Mouse (Mus musculus): ENCODE measurements around the gene Ubl7.

Ubl7 gene

DNA sequence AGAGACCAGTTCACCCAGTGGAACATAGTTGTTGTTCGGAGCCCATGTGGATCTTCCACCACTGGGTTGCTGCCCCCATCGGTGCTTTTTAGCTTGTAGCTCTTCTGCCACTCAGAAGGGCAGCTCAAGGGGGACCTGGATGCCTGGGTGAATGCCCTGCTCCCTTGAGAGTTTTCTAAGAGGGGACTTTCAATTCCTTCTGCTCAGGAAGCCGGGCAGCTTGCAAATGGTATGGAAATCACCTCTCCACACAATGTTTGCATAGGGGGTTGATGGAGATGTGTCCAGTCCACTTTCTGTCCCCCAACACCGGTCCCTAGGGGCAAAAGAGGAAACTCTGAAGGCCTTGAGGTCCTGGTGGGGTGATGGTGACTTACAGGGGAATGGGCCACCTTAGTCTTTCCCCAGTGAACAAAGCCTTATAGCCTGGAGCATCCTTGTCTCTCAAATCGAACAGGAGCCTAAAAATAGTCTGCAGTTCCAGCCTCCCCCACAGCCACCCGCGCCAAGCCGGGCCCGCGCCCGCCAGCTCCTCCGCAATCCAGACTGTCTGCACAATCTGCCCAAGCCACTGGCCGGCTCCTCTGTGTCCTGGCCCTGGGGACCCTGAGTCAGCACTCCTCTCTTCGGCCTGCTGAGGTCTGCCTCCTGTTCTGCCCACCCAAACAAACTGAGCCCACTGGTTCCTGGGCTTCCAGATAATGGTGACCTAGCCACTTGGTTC is 56.6 kb downstream of the Ubl7 start:
- no peak for DNase-seq (ENCODE audit: low read depth, low spot score)

DNA sequence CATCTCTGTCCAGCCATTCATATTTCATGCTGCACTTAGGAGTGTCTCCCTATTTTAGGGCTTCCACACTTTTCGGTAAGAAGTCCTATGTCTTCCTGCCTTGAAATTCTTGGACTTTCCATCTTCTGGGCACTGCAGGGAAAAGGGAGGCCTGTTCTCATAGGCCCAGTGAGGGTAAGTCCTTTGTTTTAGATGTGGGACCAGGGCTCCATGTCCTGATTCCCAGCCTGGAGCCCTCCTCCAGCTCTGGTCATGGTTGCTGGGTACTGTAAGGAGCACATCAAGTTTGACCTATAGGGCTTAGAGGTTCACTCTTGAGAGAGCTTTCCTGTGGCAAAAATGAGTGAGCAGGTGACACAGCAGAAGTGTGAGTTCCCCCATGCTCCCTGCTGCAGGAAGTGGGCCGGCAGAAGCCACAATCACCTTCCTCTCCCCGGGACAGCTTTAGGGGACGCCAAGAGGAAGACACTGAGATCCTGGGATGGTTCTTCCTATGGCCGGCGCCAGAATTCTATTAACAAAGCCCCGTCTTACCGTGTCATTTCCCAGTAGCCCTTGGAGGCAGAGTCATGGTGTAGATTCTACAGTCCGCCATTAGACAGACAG is 57.5 kb downstream of the Ubl7 start:
- no peak for DNase-seq (ENCODE audit: low read depth, low spot score)

DNA sequence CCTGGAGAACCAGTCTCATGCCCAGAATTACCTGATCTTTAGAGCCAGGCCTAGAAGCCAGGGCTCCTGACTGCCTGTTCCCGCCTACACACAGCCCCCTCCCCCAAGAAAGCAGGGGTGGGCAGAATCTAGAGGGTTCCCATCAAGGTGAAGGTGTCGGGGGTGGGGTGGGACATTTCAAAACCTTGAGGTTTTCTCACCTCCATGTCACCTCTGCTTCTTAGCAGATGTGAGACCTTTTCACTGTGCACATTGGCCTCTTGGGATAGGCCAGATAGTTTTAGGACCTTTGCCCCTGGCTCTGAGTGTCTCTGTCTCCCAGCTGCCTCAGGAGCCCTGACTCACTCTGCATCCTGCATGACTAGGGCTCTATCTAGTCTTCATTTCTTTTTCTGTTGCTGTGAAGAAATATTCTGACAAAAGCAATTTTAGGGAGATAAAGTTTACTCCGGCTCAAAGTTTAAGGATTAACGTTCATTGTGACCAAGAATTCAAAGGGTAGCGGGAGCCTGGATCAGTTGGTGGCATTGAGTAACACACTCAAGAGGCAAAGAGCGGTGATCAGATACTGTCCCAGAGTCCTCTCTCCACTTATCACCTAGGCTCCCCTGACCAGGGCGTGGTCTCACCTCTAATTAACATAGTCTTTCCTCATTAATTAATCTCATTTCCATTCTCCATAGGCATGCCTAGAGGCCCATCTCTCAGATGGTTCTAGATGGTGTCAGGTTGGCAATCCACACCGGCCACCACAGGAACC is 58.2 kb downstream of the Ubl7 start:
- no peak for DNase-seq (ENCODE audit: low read depth, low spot score)

DNA sequence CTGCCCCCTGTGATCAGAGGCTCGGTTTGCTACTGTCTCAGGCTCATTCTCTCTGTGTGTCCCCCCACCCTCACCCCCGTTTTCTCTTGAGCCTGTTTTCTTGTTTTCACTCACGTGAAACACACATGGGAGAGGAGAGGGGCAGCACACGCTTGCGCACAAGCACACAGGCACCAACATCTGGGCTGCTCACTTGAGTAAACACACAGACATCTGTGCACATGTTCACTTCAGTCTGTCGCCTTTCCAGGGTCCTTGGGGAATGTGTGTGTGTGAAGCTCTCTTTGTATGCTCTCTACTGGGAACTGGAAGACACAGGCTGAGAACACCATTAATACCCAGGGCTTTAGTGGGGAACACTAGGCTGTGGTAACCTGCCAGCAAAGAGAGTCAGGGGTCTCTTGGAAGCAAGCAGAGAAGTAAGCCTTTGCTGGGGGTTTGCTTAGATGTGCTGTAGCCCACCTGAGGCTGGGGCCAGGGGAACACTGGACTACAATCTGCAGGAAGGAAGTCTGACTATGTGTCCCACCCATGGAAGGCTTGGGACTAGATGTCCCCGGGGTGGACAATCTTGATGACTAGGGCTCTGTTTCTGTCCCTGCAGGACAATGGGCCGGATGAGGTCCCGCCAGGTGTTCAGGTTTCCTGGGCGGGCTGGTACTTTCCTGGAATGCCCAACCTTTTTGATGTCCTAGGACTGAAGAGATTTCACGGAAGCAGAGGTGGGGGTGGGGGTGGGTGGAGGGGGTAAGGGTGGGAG is 59.1 kb downstream of the Ubl7 start:
- peak; percentile 28 for DNase-seq (ENCODE audit: low read depth, low spot score)

DNA sequence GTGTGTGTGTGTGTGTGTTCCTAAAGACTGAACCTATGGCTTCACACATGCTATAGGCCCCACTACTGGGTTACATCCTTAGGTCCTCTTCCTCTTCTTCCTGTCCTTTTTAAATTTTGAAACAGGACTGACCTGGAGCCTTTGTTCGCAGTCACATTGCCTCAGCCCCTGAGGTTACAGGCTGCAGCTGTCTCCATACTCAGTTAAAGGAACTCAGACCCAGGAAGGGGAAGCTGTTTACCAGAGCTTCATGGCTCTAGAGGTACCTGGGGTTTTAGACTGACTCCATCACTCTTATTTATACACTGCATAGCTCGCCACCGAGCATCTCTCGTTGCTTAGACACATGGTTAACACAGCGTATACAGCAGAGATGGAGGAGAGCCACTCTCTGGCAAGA is 60.6 kb downstream of the Ubl7 start:
- DNase-seq (ENCODE audit: low read depth, low spot score): no peak

DNA sequence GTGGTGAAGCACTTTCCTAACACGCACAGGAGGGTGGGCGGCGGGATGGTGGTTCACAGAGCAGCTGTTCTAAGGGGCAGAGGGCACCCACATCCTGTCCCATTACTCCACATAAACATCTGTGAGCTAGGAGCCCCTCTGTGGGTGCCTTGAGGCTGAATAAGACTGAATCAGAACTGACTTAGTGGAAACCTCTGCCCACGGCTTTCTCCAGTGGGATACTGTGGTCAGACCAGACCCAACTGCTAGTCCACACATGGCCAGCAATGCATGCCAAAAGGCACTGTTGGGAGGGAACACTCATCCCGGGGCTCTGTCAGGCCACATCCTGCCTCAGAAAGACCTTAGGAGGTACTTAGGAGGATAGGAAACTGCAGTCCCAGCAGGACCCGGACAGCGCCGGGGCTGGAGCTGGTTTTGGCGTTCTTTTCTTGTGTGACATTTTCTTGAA is 61.4 kb downstream of the Ubl7 start:
- DNase-seq (ENCODE audit: low read depth, low spot score): no peak

DNA sequence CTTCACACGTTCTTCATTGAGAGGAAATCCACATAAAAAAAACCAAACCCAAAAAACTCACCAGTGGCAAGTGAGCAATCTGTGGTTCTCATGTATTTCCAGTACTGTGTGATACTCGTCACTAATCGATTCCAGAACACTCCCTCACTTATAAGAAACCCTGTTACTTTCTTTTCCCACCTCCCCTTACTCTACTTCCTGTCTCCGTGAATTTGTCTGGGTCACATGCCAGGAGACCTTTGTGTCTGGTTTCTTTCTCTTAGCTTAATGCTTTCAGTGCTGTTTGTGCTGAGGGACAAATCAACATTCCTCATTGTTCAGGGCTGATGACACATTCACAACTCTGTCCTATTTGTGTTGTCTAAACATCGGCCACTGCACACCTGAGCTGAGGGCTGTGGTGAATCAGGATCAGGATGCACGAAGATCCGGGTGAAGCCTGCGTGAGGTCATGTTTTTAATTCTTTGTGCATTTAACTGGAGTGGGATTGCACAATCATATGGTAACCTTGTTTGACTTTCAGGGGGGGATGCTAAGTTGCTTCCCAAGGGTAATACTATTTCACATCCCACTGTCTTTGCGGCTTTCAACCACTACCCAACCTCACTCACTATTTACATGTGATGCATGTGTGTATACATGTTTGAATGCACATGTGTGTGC is 62.1 kb downstream of the Ubl7 start:
- no peak for DNase-seq (ENCODE audit: low read depth, low spot score)

DNA sequence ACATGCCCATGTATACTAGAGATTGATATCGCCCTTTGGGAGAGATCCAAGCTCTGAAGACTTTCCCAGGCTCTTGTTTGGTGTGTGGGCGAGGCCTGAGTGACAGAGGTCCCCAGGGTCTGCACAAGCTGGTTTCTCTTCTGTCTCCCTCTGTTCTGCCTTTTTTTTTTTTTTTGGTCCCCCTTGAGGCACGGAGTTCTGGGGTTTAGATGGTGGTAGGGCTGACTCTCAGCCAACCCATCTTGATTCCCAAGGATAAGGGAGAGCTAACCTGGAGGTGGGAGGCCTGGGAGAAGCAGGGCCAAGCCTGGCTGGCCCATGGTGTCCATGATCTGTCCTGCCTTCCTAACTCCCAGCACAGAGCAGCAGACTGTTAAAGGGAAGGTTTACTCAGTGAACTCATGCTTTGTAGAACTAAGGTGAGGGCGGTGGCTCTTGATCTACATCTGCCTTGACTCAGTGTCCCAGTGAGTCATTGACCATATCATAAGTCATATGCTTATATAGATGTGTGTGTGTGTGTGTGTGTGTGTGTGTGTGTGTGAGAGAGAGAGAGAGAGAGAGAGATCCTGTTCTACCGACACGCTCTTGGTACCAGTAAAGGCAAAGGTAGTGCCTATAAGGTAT is 62.8 kb downstream of the Ubl7 start:
- DNase-seq (ENCODE audit: low read depth, low spot score): no peak

DNA sequence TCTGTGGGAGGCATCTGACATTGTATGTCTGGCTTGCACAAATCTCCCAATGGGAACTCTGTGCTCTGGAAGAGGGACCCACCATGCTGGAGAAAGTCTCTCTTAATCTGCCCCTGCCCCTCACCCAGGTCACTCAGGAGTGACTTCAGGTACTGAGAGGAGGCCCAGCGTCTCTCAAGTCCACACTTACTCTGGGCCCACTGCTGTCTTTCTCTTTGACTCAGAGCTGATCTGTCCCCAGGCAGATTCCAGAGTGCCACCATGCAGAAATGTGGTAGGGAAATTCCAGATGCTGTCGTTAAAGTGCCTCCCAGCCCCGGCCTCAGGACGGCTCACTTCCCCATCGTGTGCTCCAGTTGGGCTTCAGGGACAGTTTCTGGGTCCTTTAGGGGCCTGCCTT is 63.4 kb downstream of the Ubl7 start:
- no peak for DNase-seq (ENCODE audit: low read depth, low spot score)

DNA sequence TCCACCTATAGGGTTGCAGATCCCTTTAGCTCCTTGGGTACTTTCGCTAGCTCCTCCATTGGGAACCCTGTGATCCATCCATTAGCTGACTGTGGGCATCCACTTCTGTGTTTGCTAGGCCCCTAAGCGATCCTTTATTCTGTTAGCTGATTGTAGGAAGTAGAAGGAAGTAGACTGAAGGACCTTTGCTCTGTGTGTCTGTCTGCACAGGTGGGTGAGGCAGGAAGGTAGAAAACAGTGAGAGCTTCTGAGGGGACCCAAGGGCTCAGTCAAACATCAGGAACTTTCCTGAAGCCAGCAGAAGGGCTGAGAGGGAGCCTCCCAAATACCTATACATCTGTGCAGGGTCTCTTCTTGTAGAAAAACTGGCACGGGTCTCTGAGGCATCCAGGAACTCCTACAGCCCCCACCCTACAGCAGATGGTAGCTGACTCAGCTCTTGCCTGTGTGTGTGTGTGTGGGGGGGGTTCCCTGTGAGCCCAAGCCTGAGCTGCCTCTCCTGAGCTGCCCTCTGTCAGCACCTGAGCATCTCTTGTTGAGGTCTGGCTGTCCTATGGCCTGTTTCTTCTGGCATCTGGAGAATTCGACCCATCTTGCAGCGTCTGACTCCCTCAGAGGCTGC is 64.5 kb downstream of the Ubl7 start:
- no peak for DNase-seq (ENCODE audit: low read depth, low spot score)

DNA sequence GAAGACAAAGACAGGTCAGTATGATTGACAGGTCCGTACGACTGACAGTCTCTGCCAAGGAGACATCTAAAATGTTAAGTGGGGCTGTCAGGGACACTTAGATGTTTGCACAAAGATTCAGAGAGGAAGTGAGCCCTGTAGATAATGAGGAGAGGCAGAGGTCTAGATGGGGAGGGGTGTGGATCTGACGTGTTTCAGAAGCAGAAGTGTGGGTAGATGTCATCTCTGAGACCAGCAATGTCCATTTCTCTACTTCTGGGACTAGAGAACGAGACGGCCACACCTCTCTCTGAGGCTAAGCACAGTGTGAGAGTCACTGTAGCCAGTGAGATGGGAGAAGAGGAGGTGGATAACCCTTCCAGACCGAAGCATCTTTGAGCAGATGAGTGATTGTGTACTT is 67.2 kb downstream of the Ubl7 start:
- DNase-seq (ENCODE audit: low read depth, low spot score): no peak

DNA sequence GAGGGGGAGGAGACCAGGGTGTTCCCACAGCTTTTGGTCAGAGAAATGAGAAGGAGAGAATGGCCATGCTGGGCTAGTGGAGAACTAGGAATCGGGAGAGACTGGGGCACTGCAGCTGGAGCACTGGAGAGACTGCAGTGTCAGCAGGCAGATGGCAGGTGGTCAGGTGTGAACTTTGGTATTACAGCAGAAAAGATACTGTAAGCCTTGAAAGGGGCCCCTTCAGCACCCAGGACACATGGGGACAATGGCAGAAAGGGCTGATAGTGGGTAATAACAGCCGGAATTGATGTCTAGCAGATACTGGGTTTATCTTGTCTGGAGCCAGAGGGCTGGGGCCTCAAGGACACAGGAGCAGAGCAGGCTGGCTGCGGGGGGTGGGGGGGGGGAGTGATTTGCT is 68.1 kb downstream of the Ubl7 start:
- DNase-seq (ENCODE audit: low read depth, low spot score): no peak

Data from mesoderm, embryonic 11.5 days (tissue).